Mouse (Mus musculus): Measurements from ENCODE around the gene Poglut1.

- TF ChIP-seq POLR2A (IDR thresholded peaks at IDR 0.05; ENCODE audit: insufficient read depth, low read depth, low read length) (no peak), CTCF (IDR thresholded peaks at IDR 0.05; ENCODE audit: insufficient read depth, low read depth, low read length) (no peak)
Observed at GRCm38 (mm10) chr16:38563516-38563915, 13.5 kb upstream of the Poglut1 start.
